Mouse (Mus musculus) lung, adult 18-20 months (tissue): ENCODE measurements around the gene Mapkapk5.

Experiments
- DNase-seq, 2 experiments: peaks; one replicate each; pipeline ENCODE4 v3.0.0; 2022; ENCODE audit warnings: mixed read lengths in 2 of 2

Mapkapk5 gene

GRCm38 (mm10) chr5:121545793-121546529 is at the start of gene Mapkapk5:
Mapkapk5 (minus strand) TSS chr5:121545905.
- DNase-seq = peak; percentile 95 to 96

- peak in 1 of 2 experiments; percentile 40 for DNase-seq
These were observed 49.1 kb upstream of the Mapkapk5 start for GRCm38 (mm10) chr5:121594714-121595313.

GRCm38 (mm10) chr5:121593451-121594401 is 48.0 kb upstream of the Mapkapk5 start, which contains the start of gene Aldh2:
Aldh2 (minus strand) TSS chr5:121593824.
- DNase-seq = peak; percentile 91 to 94

GRCm38 (mm10) chr5:121592816-121593407 is 47.2 kb upstream of the Mapkapk5 start:
- peak; percentile 33 to 50 for DNase-seq

GRCm38 (mm10) chr5:121592064-121592815 is 46.5 kb upstream of the Mapkapk5 start:
- peak in 1 of 2 experiments; percentile 57 for DNase-seq

- peak in 1 of 2 experiments; percentile 23 for DNase-seq
These were observed 45.8 kb upstream of the Mapkapk5 start for GRCm38 (mm10) chr5:121591417-121592063.

GRCm38 (mm10) chr5:121589928-121590327 is 44.2 kb upstream of the Mapkapk5 start:
- no peak for DNase-seq

GRCm38 (mm10) chr5:121586400-121587039 is 40.8 kb upstream of the Mapkapk5 start:
- DNase-seq = peak; percentile 83 to 90

GRCm38 (mm10) chr5:121585699-121586098 is 40.0 kb upstream of the Mapkapk5 start:
- no peak for DNase-seq

GRCm38 (mm10) chr5:121585005-121585404 is 39.3 kb upstream of the Mapkapk5 start:
- no peak for DNase-seq

GRCm38 (mm10) chr5:121583765-121584501 is 38.2 kb upstream of the Mapkapk5 start:
- peak; percentile 97 to 98 for DNase-seq

GRCm38 (mm10) chr5:121581945-121582344 is 36.2 kb upstream of the Mapkapk5 start:
- no peak for DNase-seq

- DNase-seq = no peak
These were observed 31.3 kb upstream of the Mapkapk5 start for GRCm38 (mm10) chr5:121576927-121577488.

GRCm38 (mm10) chr5:121575867-121576266 is 30.2 kb upstream of the Mapkapk5 start:
- DNase-seq = no peak

GRCm38 (mm10) chr5:121574145-121574544 is 28.4 kb upstream of the Mapkapk5 start:
- no peak for DNase-seq

GRCm38 (mm10) chr5:121570787-121571186 is 25.1 kb upstream of the Mapkapk5 start:
- DNase-seq = peak in 1 of 2 experiments; percentile 41

GRCm38 (mm10) chr5:121569881-121570420 is 24.2 kb upstream of the Mapkapk5 start:
- peak; percentile 85 to 90 for DNase-seq

- no peak for DNase-seq
These were observed 20.5 kb upstream of the Mapkapk5 start for GRCm38 (mm10) chr5:121566035-121566681.

GRCm38 (mm10) chr5:121564468-121564895 is 18.8 kb upstream of the Mapkapk5 start:
- peak; percentile 87 to 91 for DNase-seq
